12 mouse cellular contexts compared by ENCODE assay signal in genomic region chr9:99954720-99955119, GRCm38 (mm10).
A peak's percentile ranks its signal among the peaks of the same experiment; 100 is the strongest.
DNase-seq lines count a peak whose midpoint lies in the region; ATAC-seq lines count a peak whose summit lies in the region.
"Had no signal": no experiment of that assay in that cellular context is flagged by ENCODE, and none has a peak within 500 bp of the region (broad histone marks: within the 10 kb centered on the region; RNA-seq: fewer than 3 reads in every experiment).

No protein-coding gene starts in this region.

- H3K9ac ChIP-seq in embryonic facial prominence, embryonic 14.5 days (ENCODE audit: low read depth, low read length): no peak overlapping the region
- H3K9ac ChIP-seq in hindbrain, embryonic 15.5 days: no peak overlapping the region
- H3K9ac ChIP-seq in neural tube, embryonic 11.5 days (ENCODE audit: low read length): no peak overlapping the region
- H3K9ac ChIP-seq: lung, embryonic 15.5 days; stomach, embryonic 15.5 days had no signal

- H3K4me1 ChIP-seq in embryonic facial prominence, embryonic 14.5 days (ENCODE audit: control insufficient read depth, insufficient read depth, low read length): no peaks in the 10 kb centered on the region
- H3K4me1 ChIP-seq in hindbrain, embryonic 15.5 days (replicated peaks): peaks cover 9% of the 10 kb centered on the region; the same call in 1 of the 2 replicates
- H3K4me1 ChIP-seq in neural tube, embryonic 11.5 days (ENCODE audit: control insufficient read depth, insufficient read depth, low read length): 0 out of 2 replicates have a peak, but pooled peaks cover 3% of the 10 kb centered on the region
- H3K4me1 ChIP-seq: heart, embryonic 10.5 days; lung, embryonic 15.5 days; stomach, embryonic 15.5 days had no signal

- H3K4me2 ChIP-seq in embryonic facial prominence, embryonic 14.5 days (ENCODE audit: low read depth, low read length): no peak overlapping the region
- H3K4me2 ChIP-seq in hindbrain, embryonic 15.5 days: peak overlapping the region; percentile 42
- H3K4me2 ChIP-seq in neural tube, embryonic 11.5 days (ENCODE audit: low read depth): no peak overlapping the region
- H3K4me2 ChIP-seq: lung, embryonic 15.5 days; stomach, embryonic 15.5 days had no signal

- no peak overlapping the region for H3K27ac ChIP-seq in embryonic facial prominence, embryonic 14.5 days (replicated peaks; ENCODE audit: low read depth, low read length)
- peak overlapping the region; percentile 34; the same call in 1 of the 2 replicates for H3K27ac ChIP-seq in hindbrain, embryonic 15.5 days (replicated peaks)
- H3K27ac ChIP-seq in neural tube, embryonic 11.5 days (ENCODE audit: low read depth, low read length): no peak overlapping the region
- H3K27ac ChIP-seq: heart, embryonic 10.5 days; lung, embryonic 15.5 days; stomach, embryonic 15.5 days had no signal

- H3K9me3 ChIP-seq in embryonic facial prominence, embryonic 14.5 days (ENCODE audit: control insufficient read depth, low read length): peaks cover 4% of the 10 kb centered on the region; the same call in 1 of the 2 replicates
- H3K9me3 ChIP-seq in hindbrain, embryonic 15.5 days: no peaks in the 10 kb centered on the region
- H3K9me3 ChIP-seq in neural tube, embryonic 11.5 days (ENCODE audit: control insufficient read depth, low read length): no peaks in the 10 kb centered on the region
- H3K9me3 ChIP-seq: heart, embryonic 10.5 days; lung, embryonic 15.5 days; stomach, embryonic 15.5 days had no signal

- no peak for ATAC-seq in embryonic facial prominence, embryonic 14.5 days (ENCODE audit: low read depth)
- ATAC-seq in hindbrain, embryonic 15.5 days (ENCODE audit: low FRiP score, low read depth): 0 out of 2 replicates have a peak, but pooled peaks have one; percentile 45
- peak; percentile 85 for ATAC-seq in neural tube, embryonic 11.5 days (ENCODE audit: insufficient read depth, low FRiP score, low TSS enrichment)
- ATAC-seq in erythroid progenitor cell, adult 5-6 weeks (replicated peaks; ENCODE audit: low FRiP score, poor library complexity, severe bottlenecking): no peak

- 48% methylated on average over 10 of the region's 10 CpGs for WGBS in embryonic facial prominence, embryonic 14.5 days
- 16% methylated on average over 10 of the region's 10 CpGs for WGBS in hindbrain, embryonic 15.5 days
- WGBS in neural tube, embryonic 11.5 days: 35% methylated on average over 10 of the region's 10 CpGs

- H3K27me3 ChIP-seq in embryonic facial prominence, embryonic 14.5 days (replicated peaks; ENCODE audit: control insufficient read depth, insufficient read depth, low read length): no peaks in the 10 kb centered on the region
- no peaks in the 10 kb centered on the region for H3K27me3 ChIP-seq in hindbrain, embryonic 15.5 days
- no peaks in the 10 kb centered on the region for H3K27me3 ChIP-seq in neural tube, embryonic 11.5 days (ENCODE audit: control insufficient read depth, insufficient read depth, low read length)
- H3K27me3 ChIP-seq: lung, embryonic 15.5 days; stomach, embryonic 15.5 days had no signal

- no peaks in the 10 kb centered on the region for H3K36me3 ChIP-seq in embryonic facial prominence, embryonic 14.5 days (ENCODE audit: control insufficient read depth, insufficient read depth, low read length)
- no peaks in the 10 kb centered on the region for H3K36me3 ChIP-seq in hindbrain, embryonic 15.5 days
- no peaks in the 10 kb centered on the region for H3K36me3 ChIP-seq in neural tube, embryonic 11.5 days (ENCODE audit: control insufficient read depth, insufficient read depth, low read length)
- H3K36me3 ChIP-seq: heart, embryonic 10.5 days; lung, embryonic 15.5 days; stomach, embryonic 15.5 days had no signal

- H3K4me3 ChIP-seq in embryonic facial prominence, embryonic 14.5 days (ENCODE audit: low read depth, low read length): no peak overlapping the region
- H3K4me3 ChIP-seq in hindbrain, embryonic 15.5 days: no peak overlapping the region
- H3K4me3 ChIP-seq in neural tube, embryonic 11.5 days (ENCODE audit: low read depth, low read length): no peak overlapping the region
- H3K4me3 ChIP-seq: heart, embryonic 10.5 days; lung, embryonic 15.5 days; stomach, embryonic 15.5 days had no signal

- DNase-seq in embryo, embryonic 11 days: peak; percentile 34
- peak; percentile 3 for DNase-seq in embryonic facial prominence, embryonic 14.5 days (ENCODE audit: low spot score)
- DNase-seq in neural tube, embryonic 11.5 days (ENCODE audit: low spot score): peak; percentile 50
- no peak for DNase-seq in adrenal gland, postnatal 36 days
- DNase-seq in thymus, postnatal 25 days: no peak
- DNase-seq: adrenal gland, postnatal 10 days; kidney, postnatal 10 days had no signal

Comparison
In these comparisons a context has a peak if more than half of its experiments do, and no peak if none do; other contexts are left out.
1. DNase-seq: peak in embryo, embryonic 11 days (single experiment), embryonic facial prominence, embryonic 14.5 days (single experiment) and neural tube, embryonic 11.5 days (single experiment); none in adrenal gland, postnatal 36 days (0 of 2) and thymus, postnatal 25 days (single experiment).
2. ATAC-seq: peak in hindbrain, embryonic 15.5 days (single experiment) and neural tube, embryonic 11.5 days (single experiment); none in embryonic facial prominence, embryonic 14.5 days (single experiment) and erythroid progenitor cell, adult 5-6 weeks (single experiment).